Mouse (Mus musculus): ENCODE data around the gene Glra2. TPM values are rescaled to one million over a fixed set of nuclear protein-coding genes. Genes with fewer than 3 reads are reported as not detected.

Glra2 gene
- polyA plus RNA-seq, 1 experiment, result not detected

- DNase-seq, result no peak
- H3K27ac ChIP-seq (ENCODE audit: insufficient read depth, low read depth, low read length), result no peak overlapping the region
- no peaks in the 10 kb centered on the region for H3K27me3 ChIP-seq (replicated peaks; ENCODE audit: control insufficient read depth, insufficient read depth, low read length)
- no peaks in the 10 kb centered on the region for H3K36me3 ChIP-seq (ENCODE audit: control insufficient read depth, insufficient read depth, low read length)
- TF ChIP-seq POLR2A (IDR thresholded peaks at IDR 0.05; ENCODE audit: low read depth, low read length) (no peak), CTCF (conservative IDR thresholded peaks at IDR 0.05; ENCODE audit: insufficient read depth, insufficient read length, low read depth, low read length) (no peak)
- no peak overlapping the region for H3K4me3 ChIP-seq (ENCODE audit: insufficient read depth, low read depth, low read length)
- 76% methylated on average over 1 of the region's 1 CpGs for WGBS
- H3K4me1 ChIP-seq (ENCODE audit: control insufficient read depth, insufficient read depth, low read length), result no peaks in the 10 kb centered on the region
Observed at GRCm38 (mm10) chrX:165156549-165156948, 170.6 kb downstream of the Glra2 start.

GRCm38 (mm10) chrX:165104171-165104570 is 223.0 kb downstream of the Glra2 start:
- DNase-seq, result no peak
- no peak overlapping the region for H3K4me3 ChIP-seq (ENCODE audit: insufficient read depth, low read depth, low read length)
- TF ChIP-seq CTCF (conservative IDR thresholded peaks at IDR 0.05; ENCODE audit: insufficient read depth, insufficient read length, low read depth, low read length) (no peak), POLR2A (IDR thresholded peaks at IDR 0.05; ENCODE audit: low read depth, low read length) (no peak)
- H3K36me3 ChIP-seq (ENCODE audit: control insufficient read depth, insufficient read depth, low read length), result no peaks in the 10 kb centered on the region
- no peaks in the 10 kb centered on the region for H3K4me1 ChIP-seq (ENCODE audit: control insufficient read depth, insufficient read depth, low read length)
- WGBS, result 90% methylated on average over 1 of the region's 1 CpGs
- H3K27ac ChIP-seq (ENCODE audit: insufficient read depth, low read depth, low read length), result no peak overlapping the region
- H3K27me3 ChIP-seq (replicated peaks; ENCODE audit: control insufficient read depth, insufficient read depth, low read length), result no peaks in the 10 kb centered on the region

All from kidney, adult 2 months (tissue).